Mouse (Mus musculus) gastrocnemius, postnatal 36 days (tissue): Measurements from ENCODE around the gene Lmo7. TPM values are rescaled to one million over a fixed set of nuclear protein-coding genes. Genes with fewer than 3 reads are reported as not detected.

Experiments
- DNase-seq, 2 experiments: peaks; one replicate each; pipeline ENCODE4 v3.0.0; 2022
- intact Hi-C: fragments of 180-260 bp; cut with DNase I; formaldehyde crosslinking; loops from one replicate; pipeline ENCODE4 v1.15.1; 2025
- long read RNA-seq, 2 experiments: library from polyadenylated mRNA; stranded (forward); transcript quantifications; one replicate each; pipeline ENCODE4 v2.0.0; 2021
- total RNA-seq, 2 experiments: library from RNA; stranded (reverse); gene quantifications; 2 replicates each; pipeline ENCODE4 v1.2.3; 2021

Gene Lmo7
- total RNA-seq: 10 to 100 TPM; 50.4 to 65.3 TPM
- long read RNA-seq, experiment 1, partial matches to known transcripts: 4 of 8 reads
- long read RNA-seq, experiment 1, other reads (novel, unspliced or antisense): 4 of 8 reads
- long read RNA-seq, experiment 2, partial matches to known transcripts: 9 of 17 reads
- long read RNA-seq, experiment 2, other reads (novel, unspliced or antisense): 7 of 17 reads

DNA sequence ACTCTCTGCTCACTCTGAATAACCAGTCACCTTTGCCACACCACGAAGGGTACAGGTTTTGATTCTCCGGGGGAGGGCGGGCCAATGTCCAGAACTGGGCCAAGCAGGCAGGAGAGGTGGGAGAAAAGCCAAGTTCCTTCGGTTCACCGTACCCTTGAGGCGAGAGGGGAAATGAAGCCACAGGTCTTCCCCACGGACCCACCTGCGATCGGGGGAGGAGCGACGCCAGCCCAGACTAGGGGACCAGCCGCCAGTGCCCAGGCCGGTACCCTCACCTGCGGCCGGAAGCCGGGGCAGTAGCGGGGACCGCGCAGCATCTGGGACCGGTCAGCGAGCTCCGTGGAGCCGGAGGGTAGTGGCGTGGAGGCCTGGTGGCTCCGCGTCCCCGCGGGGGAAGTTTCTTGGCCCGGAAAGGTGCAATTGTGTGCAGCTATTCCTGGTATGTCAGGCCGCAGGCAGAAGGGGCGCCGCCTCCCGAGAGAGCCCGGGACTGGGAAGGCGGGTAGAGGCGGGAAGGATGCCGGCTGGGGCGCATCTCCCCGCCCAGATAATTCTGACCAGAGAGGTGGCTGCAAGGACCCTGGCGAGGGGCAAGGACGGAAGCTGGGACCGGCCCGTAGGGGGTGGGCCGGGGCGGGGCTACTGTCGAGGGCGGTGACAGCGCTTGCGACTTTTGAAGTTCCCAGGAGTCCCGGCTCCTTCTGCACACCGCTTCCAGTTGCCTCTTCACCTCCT is at the start of gene Lmo7, which contains the start of gene Gm9922:
Lmo7 (plus strand) TSS at position 721 of the 735 bp plus-strand sequence.
Gm9922 (minus strand) TSS at position 578 of the 735 bp plus-strand sequence.
- intact Hi-C loops: no loop called here
- DNase-seq: peak; percentile 60 to 72

DNA sequence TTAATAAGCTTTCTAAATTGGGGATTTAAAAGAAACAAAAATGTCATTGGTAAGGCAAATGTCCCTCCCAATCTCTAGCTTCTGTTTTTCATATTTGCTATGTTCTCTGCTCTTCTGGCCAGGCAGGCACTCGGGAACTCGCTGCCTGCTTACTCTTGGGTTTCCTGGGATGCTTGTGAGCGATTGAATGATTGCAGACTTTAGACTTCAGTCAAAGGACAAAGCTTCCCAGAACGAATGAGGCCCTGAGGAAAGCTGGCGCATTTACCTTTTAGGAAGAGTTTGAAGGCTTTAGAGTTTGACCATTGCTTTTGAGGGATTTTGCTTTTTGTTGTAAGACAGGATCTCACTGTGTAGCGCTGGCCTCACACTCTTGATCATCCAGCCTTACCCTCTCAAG is 42.1 kb upstream of the Lmo7 start:
- intact Hi-C loops: no loop called here
- no peak for DNase-seq

- DNase-seq: no peak
- intact Hi-C loops: no loop called here
Observed at GRCm38 (mm10) chr14:101688406-101688805, 41.4 kb upstream of the Lmo7 start.

GRCm38 (mm10) chr14:101704479-101704878 is 25.3 kb upstream of the Lmo7 start:
- DNase-seq: no peak
- intact Hi-C loops: no loop called here

- DNase-seq: no peak
- intact Hi-C loops: no loop called here
Observed at GRCm38 (mm10) chr14:101707088-101707487, 22.7 kb upstream of the Lmo7 start.

DNA sequence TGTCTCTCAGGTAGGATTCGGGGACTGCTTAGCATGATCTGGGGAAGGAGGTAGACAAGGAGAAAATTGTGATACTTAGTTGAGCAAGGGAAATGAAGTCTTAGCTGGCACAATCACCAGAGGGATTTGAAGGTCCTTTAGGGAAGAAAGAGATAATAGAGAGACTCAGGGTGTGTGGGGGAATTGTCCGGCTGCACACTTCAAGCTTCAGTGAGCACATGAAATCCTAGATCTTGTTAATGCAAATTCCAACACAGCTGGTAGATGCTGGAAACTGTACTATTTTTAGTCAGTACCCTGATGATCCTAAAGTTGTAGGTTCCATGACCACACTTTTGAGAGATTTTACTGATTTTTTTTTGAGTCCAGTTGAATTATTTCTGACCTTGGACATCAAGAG is 15.3 kb upstream of the Lmo7 start:
- DNase-seq: no peak
- intact Hi-C loops: no loop called here

DNA sequence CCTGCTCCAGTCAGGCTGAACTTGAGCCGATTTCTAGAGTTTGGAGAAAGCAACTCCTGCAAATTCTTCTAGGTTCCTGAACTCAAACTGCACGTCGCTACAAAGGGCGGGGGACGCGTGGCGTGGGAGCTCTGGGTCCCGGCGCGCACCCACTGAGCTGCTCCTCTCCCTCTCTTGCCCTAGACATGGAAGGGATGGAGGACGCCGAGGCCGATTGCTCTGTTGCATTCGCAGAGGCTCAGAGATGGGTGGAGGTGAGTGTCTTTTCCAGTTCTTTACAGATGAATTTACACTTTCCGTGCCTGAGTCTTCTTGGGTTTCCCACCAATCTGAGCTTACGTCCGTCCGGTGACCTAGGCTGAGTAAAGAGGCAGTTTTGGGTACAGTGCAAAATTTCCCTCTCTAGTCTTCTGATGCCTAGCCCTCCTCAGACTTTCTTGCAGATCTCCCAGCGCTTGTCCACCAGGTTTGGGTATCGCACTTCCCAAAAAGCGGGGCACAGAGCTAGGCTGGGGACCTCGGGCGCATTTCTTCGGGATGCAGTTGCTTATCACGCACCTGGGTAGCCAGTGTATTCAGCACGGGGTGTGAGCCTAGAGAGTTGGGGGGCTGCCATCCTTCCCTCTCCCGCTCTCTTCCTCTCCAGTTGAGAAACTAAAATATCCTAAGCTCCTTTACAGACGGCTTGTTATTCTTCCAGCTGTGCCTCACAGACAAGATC is 375 bp downstream of the Lmo7 start:
- intact Hi-C loops: no loop called here
- DNase-seq: no peak

GRCm38 (mm10) chr14:101733542-101734303 is 4.0 kb downstream of the Lmo7 start:
- DNase-seq: no peak

GRCm38 (mm10) chr14:101737501-101737900 is 7.7 kb downstream of the Lmo7 start:
- no peak for DNase-seq
- intact Hi-C loops: no loop called here

More at GRCm38 (mm10) chr14:101733542-101734303, 4.0 kb downstream of the Lmo7 start:
- intact Hi-C loops: no loop called here

DNA sequence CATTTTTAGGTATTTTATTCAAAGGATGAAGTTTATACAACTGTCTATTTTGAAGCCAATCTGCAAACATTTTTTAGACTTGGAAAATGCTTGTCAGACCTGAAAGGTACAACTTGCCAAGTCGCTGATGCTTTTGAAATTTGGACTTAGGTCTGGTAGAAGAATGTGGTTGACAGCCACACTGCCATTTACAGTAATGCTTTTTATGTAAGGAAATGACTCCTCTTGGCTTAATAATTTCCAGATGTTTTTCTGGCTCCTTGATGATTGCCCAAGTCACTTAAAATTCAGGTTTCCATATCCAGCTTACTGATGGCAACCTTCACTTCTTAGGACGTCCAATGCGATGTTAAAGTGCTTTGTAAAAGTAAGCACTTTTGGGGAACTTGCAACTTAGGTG is 16.9 kb downstream of the Lmo7 start:
- no peak for DNase-seq
- intact Hi-C loops: no loop called here

- DNase-seq: no peak
- intact Hi-C loops: no loop called here
Observed at GRCm38 (mm10) chr14:101747811-101748210, 18.1 kb downstream of the Lmo7 start.

GRCm38 (mm10) chr14:101748436-101748835 is 18.7 kb downstream of the Lmo7 start:
- no peak for DNase-seq
- intact Hi-C loops: no loop called here

- intact Hi-C loops: no loop called here
- no peak for DNase-seq
Observed at GRCm38 (mm10) chr14:101750910-101751309, 21.2 kb downstream of the Lmo7 start.

GRCm38 (mm10) chr14:101755425-101755824 is 25.7 kb downstream of the Lmo7 start:
- no peak for DNase-seq
- intact Hi-C loops: no loop called here

GRCm38 (mm10) chr14:101762267-101762666 is 32.5 kb downstream of the Lmo7 start:
- intact Hi-C loops: no loop called here
- DNase-seq: no peak

GRCm38 (mm10) chr14:101763762-101764295 is 34.1 kb downstream of the Lmo7 start:
- no peak for DNase-seq
- intact Hi-C loops: no loop called here

DNA sequence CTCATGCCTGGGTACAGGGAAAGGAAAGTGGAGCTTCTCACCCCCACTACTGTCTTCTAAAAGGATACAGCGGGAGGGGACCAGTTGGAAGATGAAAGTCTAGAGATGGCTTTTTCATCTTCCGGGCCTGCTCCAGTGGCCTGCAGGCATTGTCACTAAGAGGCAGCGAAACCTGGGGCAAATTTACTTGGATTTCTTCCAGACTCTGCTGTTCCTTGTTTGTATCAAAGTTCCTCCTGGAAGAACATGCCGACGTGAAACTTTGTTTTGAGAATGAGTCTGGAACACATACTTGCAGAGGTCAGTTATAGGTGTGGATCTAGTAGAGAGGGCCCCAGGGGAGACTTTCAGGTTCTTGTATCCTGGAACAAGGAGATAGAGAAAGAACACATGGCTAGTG is 41.6 kb downstream of the Lmo7 start:
- DNase-seq: no peak
- intact Hi-C loops: no loop called here

DNA sequence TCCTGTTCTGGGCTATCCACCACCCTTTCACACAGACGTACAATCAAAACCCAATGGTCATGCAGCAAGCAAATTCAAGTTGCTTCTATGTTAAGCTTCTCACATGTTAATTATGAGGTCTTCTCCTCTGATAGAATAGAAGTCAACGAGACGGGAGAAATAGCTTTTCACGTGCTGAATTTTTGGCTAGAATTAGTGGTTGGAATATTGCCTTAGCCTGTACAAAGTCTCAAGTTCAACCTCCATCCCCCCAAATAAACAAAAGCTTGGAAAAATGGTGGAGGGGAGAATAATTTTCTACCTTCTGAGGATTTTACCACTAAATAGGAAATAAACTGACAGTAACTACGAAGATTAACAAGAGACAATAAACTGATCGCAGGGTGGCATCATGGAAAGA is 42.0 kb downstream of the Lmo7 start:
- no peak for DNase-seq
- intact Hi-C loops: no loop called here

DNA sequence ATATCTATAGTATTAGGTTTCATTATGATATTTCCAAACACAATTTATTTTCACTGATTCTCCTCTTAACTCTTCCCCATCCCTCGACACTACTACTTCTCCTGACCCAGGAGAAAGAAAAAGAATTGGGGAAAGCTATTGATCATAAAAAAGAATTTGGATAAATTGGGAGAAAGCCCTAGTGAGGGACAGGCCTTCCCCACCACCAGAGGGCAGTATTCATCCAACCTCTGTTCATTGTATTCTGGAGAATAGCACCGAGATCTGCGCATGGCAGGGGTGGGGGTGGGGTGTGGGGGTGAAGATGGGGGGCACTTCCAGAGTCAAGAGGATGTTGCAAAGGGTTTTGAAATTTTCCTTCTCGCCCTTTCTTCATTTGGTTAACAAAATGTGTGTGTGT is 44.9 kb downstream of the Lmo7 start:
- DNase-seq: no peak
- intact Hi-C loops: loop anchor here (5.0 kb wide), 1 partner anchor 173 kb away; no protein-coding TSS in a partner anchor
